Mouse (Mus musculus): ENCODE data around the gene Hipk3.

DNA sequence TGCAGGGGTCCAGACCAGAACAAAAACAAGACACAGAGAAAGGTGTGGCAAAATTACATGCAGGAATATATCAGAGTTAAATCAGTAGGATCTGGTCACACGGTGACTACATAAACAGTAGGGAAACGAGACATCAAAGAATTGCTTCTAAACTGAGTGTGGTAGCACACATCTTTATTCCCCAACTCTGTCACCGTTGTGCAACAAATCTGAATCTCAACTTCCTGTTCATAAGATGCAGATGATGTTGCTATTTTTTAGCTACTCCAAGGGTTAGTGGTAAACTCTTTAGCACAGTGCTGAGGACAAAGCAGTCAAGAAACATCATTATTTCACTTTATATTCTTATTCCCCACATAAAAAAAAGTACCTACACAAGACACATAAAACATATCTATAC, 34.2 kb downstream of the Hipk3 start:
- TF ChIP-seq CTCF (IDR thresholded peaks at IDR 0.05; ENCODE audit: low read depth) (no peak), EP300 (IDR thresholded peaks at IDR 0.05; ENCODE audit: low read depth) (no peak)

All from heart, postnatal 0 days (tissue).